Mouse (Mus musculus): ENCODE measurements at regions not wholly inside any gene's neighbourhood (a gene's known extent, or its start where the extent isn't known, plus 50 kb on each side); places are given as distances from the start of the nearest gene placed in this dataset.

GRCm38 (mm10) chr17:15291626-15292025, 85.0 kb downstream of the Dll1 start:
- Histone ChIP-seq H3K4me1 (ENCODE audit: control insufficient read depth, insufficient read depth, low read length) (no peaks in the 10 kb centered on the region), H3K27ac (ENCODE audit: insufficient read depth, low read length) (no peak overlapping the region), H3K4me3 (ENCODE audit: low read depth, low read length) (no peak overlapping the region), H3K9ac (ENCODE audit: low read depth, poor library complexity, severe bottlenecking) (no peak overlapping the region), H3K9me3 (replicated peaks; ENCODE audit: control insufficient read depth, insufficient read depth, low read length, poor library complexity, severe bottlenecking) (no peaks in the 10 kb centered on the region), H3K36me3 (ENCODE audit: control insufficient read depth, insufficient read depth, low read length, poor library complexity, severe bottlenecking) (no peaks in the 10 kb centered on the region), H3K27me3 (ENCODE audit: control insufficient read depth, insufficient read depth, low read length, poor library complexity, severe bottlenecking) (no peaks in the 10 kb centered on the region)
- TF ChIP-seq POLR2A (IDR thresholded peaks at IDR 0.05; ENCODE audit: insufficient read depth, low read length) (no peak), EP300 (IDR thresholded peaks at IDR 0.05; ENCODE audit: insufficient read depth, low read depth, low read length) (no peak), CTCF (IDR thresholded peaks at IDR 0.05; ENCODE audit: low read depth, low read length) (no peak)

- no peaks in the 10 kb centered on the region for H3K36me3 ChIP-seq (ENCODE audit: control insufficient read depth, insufficient read depth, low read length, poor library complexity, severe bottlenecking)
- no peak overlapping the region for H3K4me3 ChIP-seq (ENCODE audit: low read depth, low read length)
- no peak for TF ChIP-seq EP300 (IDR thresholded peaks at IDR 0.05; ENCODE audit: insufficient read depth, low read depth, low read length)
- TF ChIP-seq POLR2A (IDR thresholded peaks at IDR 0.05; ENCODE audit: insufficient read depth, low read length), result no peak
- TF ChIP-seq CTCF (IDR thresholded peaks at IDR 0.05; ENCODE audit: low read depth, low read length), result no peak
- no peaks in the 10 kb centered on the region for H3K27me3 ChIP-seq (ENCODE audit: control insufficient read depth, insufficient read depth, low read length, poor library complexity, severe bottlenecking)
- no peaks in the 10 kb centered on the region for H3K9me3 ChIP-seq (replicated peaks; ENCODE audit: control insufficient read depth, insufficient read depth, low read length, poor library complexity, severe bottlenecking)
- H3K27ac ChIP-seq (ENCODE audit: insufficient read depth, low read length), result no peak overlapping the region
- H3K9ac ChIP-seq (ENCODE audit: low read depth, poor library complexity, severe bottlenecking), result no peak overlapping the region
- H3K4me1 ChIP-seq (ENCODE audit: control insufficient read depth, insufficient read depth, low read length), result no peaks in the 10 kb centered on the region
Measured at GRCm38 (mm10) chr17:15290326-15290725, 86.3 kb downstream of the Dll1 start.

- Histone ChIP-seq H3K36me3 (ENCODE audit: control insufficient read depth, insufficient read depth, low read length, poor library complexity, severe bottlenecking) (no peaks in the 10 kb centered on the region), H3K27ac (ENCODE audit: insufficient read depth, low read length) (no peak overlapping the region), H3K27me3 (ENCODE audit: control insufficient read depth, insufficient read depth, low read length, poor library complexity, severe bottlenecking) (no peaks in the 10 kb centered on the region), H3K9ac (ENCODE audit: low read depth, poor library complexity, severe bottlenecking) (no peak overlapping the region), H3K4me1 (ENCODE audit: control insufficient read depth, insufficient read depth, low read length) (no peaks in the 10 kb centered on the region), H3K9me3 (replicated peaks; ENCODE audit: control insufficient read depth, insufficient read depth, low read length, poor library complexity, severe bottlenecking) (no peaks in the 10 kb centered on the region), H3K4me3 (ENCODE audit: low read depth, low read length) (no peak overlapping the region)
- TF ChIP-seq POLR2A (IDR thresholded peaks at IDR 0.05; ENCODE audit: insufficient read depth, low read length) (no peak), CTCF (IDR thresholded peaks at IDR 0.05; ENCODE audit: low read depth, low read length) (no peak), EP300 (IDR thresholded peaks at IDR 0.05; ENCODE audit: insufficient read depth, low read depth, low read length) (no peak)
Measured at GRCm38 (mm10) chr17:15289062-15289461, 87.6 kb downstream of the Dll1 start.

GRCm38 (mm10) chr17:15288640-15289039, 88.0 kb downstream of the Dll1 start:
- Histone ChIP-seq H3K27ac (ENCODE audit: insufficient read depth, low read length) (no peak overlapping the region), H3K27me3 (ENCODE audit: control insufficient read depth, insufficient read depth, low read length, poor library complexity, severe bottlenecking) (no peaks in the 10 kb centered on the region), H3K9ac (ENCODE audit: low read depth, poor library complexity, severe bottlenecking) (no peak overlapping the region), H3K4me3 (ENCODE audit: low read depth, low read length) (no peak overlapping the region), H3K4me1 (ENCODE audit: control insufficient read depth, insufficient read depth, low read length) (no peaks in the 10 kb centered on the region), H3K9me3 (replicated peaks; ENCODE audit: control insufficient read depth, insufficient read depth, low read length, poor library complexity, severe bottlenecking) (no peaks in the 10 kb centered on the region), H3K36me3 (ENCODE audit: control insufficient read depth, insufficient read depth, low read length, poor library complexity, severe bottlenecking) (no peaks in the 10 kb centered on the region)
- no peak for TF ChIP-seq POLR2A (IDR thresholded peaks at IDR 0.05; ENCODE audit: insufficient read depth, low read length)
- no peak for TF ChIP-seq EP300 (IDR thresholded peaks at IDR 0.05; ENCODE audit: insufficient read depth, low read depth, low read length)
- TF ChIP-seq CTCF (IDR thresholded peaks at IDR 0.05; ENCODE audit: low read depth, low read length), result no peak

- H3K9ac ChIP-seq (ENCODE audit: low read depth, poor library complexity, severe bottlenecking), result no peak overlapping the region
- H3K27ac ChIP-seq (ENCODE audit: insufficient read depth, low read length), result no peak overlapping the region
- no peak overlapping the region for H3K4me3 ChIP-seq (ENCODE audit: low read depth, low read length)
- H3K27me3 ChIP-seq (ENCODE audit: control insufficient read depth, insufficient read depth, low read length, poor library complexity, severe bottlenecking), result no peaks in the 10 kb centered on the region
- TF ChIP-seq CTCF (IDR thresholded peaks at IDR 0.05; ENCODE audit: low read depth, low read length), result no peak
- TF ChIP-seq POLR2A (IDR thresholded peaks at IDR 0.05; ENCODE audit: insufficient read depth, low read length), result no peak
- TF ChIP-seq EP300 (IDR thresholded peaks at IDR 0.05; ENCODE audit: insufficient read depth, low read depth, low read length), result no peak
- no peaks in the 10 kb centered on the region for H3K4me1 ChIP-seq (ENCODE audit: control insufficient read depth, insufficient read depth, low read length)
- no peaks in the 10 kb centered on the region for H3K9me3 ChIP-seq (replicated peaks; ENCODE audit: control insufficient read depth, insufficient read depth, low read length, poor library complexity, severe bottlenecking)
- no peaks in the 10 kb centered on the region for H3K36me3 ChIP-seq (ENCODE audit: control insufficient read depth, insufficient read depth, low read length, poor library complexity, severe bottlenecking)
Measured at GRCm38 (mm10) chr17:15286596-15286995, 90.1 kb downstream of the Dll1 start.

- no peak overlapping the region for H3K4me3 ChIP-seq (ENCODE audit: low read depth, low read length)
- H3K36me3 ChIP-seq (ENCODE audit: control insufficient read depth, insufficient read depth, low read length, poor library complexity, severe bottlenecking), result no peaks in the 10 kb centered on the region
- H3K4me1 ChIP-seq (ENCODE audit: control insufficient read depth, insufficient read depth, low read length), result no peaks in the 10 kb centered on the region
- no peak overlapping the region for H3K9ac ChIP-seq (ENCODE audit: low read depth, poor library complexity, severe bottlenecking)
- H3K27me3 ChIP-seq (ENCODE audit: control insufficient read depth, insufficient read depth, low read length, poor library complexity, severe bottlenecking), result no peaks in the 10 kb centered on the region
- no peaks in the 10 kb centered on the region for H3K9me3 ChIP-seq (replicated peaks; ENCODE audit: control insufficient read depth, insufficient read depth, low read length, poor library complexity, severe bottlenecking)
- TF ChIP-seq POLR2A (IDR thresholded peaks at IDR 0.05; ENCODE audit: insufficient read depth, low read length), result no peak
- TF ChIP-seq EP300 (IDR thresholded peaks at IDR 0.05; ENCODE audit: insufficient read depth, low read depth, low read length), result no peak
- TF ChIP-seq CTCF (IDR thresholded peaks at IDR 0.05; ENCODE audit: low read depth, low read length), result no peak
- H3K27ac ChIP-seq (ENCODE audit: insufficient read depth, low read length), result no peak overlapping the region
Measured at GRCm38 (mm10) chr17:15285399-15286043, 91.2 kb downstream of the Dll1 start.
